Comparison of ENCODE assay signal across 1 mouse cellular context in the genomic region with DNA sequence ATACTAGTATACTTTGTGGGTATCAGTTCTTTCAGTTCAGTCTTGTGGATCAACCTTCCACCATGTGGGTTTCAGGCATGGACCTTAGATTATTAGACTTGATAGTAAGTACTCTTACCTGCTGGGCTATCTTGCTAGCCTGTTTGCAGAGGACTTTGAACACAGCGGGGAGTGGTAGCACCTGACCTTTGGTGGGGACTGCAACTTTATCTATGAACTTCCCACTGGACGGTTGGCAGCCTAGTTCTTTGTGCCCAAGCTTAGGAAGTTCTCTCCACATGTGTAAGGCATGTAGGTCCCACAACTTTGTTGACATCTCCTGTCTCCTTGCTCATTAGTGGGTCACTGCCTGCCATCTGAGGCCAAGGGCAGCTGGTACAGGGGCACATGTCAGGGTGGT.
TF ChIP-seq lines count a peak whose summit lies in the region.

No protein-coding gene starts in this region.

TF ChIP-seq in MEL, 35 proteins besides CTCF, POLR2A, EP300 and RAD21 (continued from another document):
- TF ChIP-seq SMC3 (IDR thresholded peaks at IDR 0.05; ENCODE audit: low read depth, low read length) (no peak), MEF2A (IDR thresholded peaks at IDR 0.05; ENCODE audit: extremely low read depth, insufficient replicate concordance, low read depth, low read length, poor library complexity, severe bottlenecking) (no peak), UBTF (IDR thresholded peaks at IDR 0.05; ENCODE audit: borderline replicate concordance, insufficient read depth, low read depth, low read length) (no peak), GATA1 (IDR thresholded peaks at IDR 0.05; ENCODE audit: low read depth, low read length) (no peak), RCOR1 (IDR thresholded peaks at IDR 0.05; ENCODE audit: low read depth, low read length) (no peak), ZMIZ1 (IDR thresholded peaks at IDR 0.05; ENCODE audit: low read depth, low read length) (no peak), POLR2AphosphoS2 (IDR thresholded peaks at IDR 0.05; ENCODE audit: low read length) (no peak), TCF12 (IDR thresholded peaks at IDR 0.05; ENCODE audit: low read depth, low read length) (no peak), NELFE (IDR thresholded peaks at IDR 0.05; ENCODE audit: low read depth, low read length) (no peak), ZNF384 (IDR thresholded peaks at IDR 0.05; ENCODE audit: low read depth, low read length) (no peak), BHLHE40 (IDR thresholded peaks at IDR 0.05; ENCODE audit: borderline replicate concordance, low read depth, low read length) (no peak), POLR2AphosphoS5 (IDR thresholded peaks at IDR 0.05; ENCODE audit: borderline replicate concordance, low read depth, low read length) (no peak), GABPA (IDR thresholded peaks at IDR 0.05; ENCODE audit: low read depth, low read length) (no peak), KAT2A (conservative IDR thresholded peaks at IDR 0.05; ENCODE audit: low read depth, low read length) (no peak)
TF ChIP-seq in MEL: peak in this region for 0.
